Mouse (Mus musculus) c-Kit-positive CD71-negative TER-119-negative erythroid progenitor cells, embryonic 14.5 days (primary cell): ENCODE data around the gene Tmpo.
A peak's percentile ranks its signal among the peaks of the same experiment; 100 is the strongest.

ENCODE experiments used
- DNase-seq: peaks from one replicate; pipeline ENCODE4 v3.0.0-alpha.2; 2013; ENCODE audit warnings: low read depth

Gene Tmpo

GRCm38 (mm10) chr10:91180761-91181460, at the start of gene Tmpo:
Gene Tmpo (minus strand): TSS chr10:91181315.
- DNase-seq: no peak

GRCm38 (mm10) chr10:91230400-91230799, 49.3 kb upstream of the Tmpo start:
- DNase-seq: no peak

- DNase-seq: no peak
Observed at GRCm38 (mm10) chr10:91229518-91229961, 48.4 kb upstream of the Tmpo start.

- no peak for DNase-seq
Observed at GRCm38 (mm10) chr10:91228924-91229517, 47.9 kb upstream of the Tmpo start.

- DNase-seq: no peak
Observed at GRCm38 (mm10) chr10:91227034-91227433, 45.9 kb upstream of the Tmpo start.

GRCm38 (mm10) chr10:91222398-91223236, 41.5 kb upstream of the Tmpo start:
- no peak for DNase-seq

- DNase-seq: no peak
Observed at GRCm38 (mm10) chr10:91208899-91209667, 28.0 kb upstream of the Tmpo start.

GRCm38 (mm10) chr10:91208461-91208860, 27.3 kb upstream of the Tmpo start:
- no peak for DNase-seq

- DNase-seq: no peak
Observed at GRCm38 (mm10) chr10:91207275-91207674, 26.2 kb upstream of the Tmpo start.

- DNase-seq: no peak
Observed at GRCm38 (mm10) chr10:91205632-91206031, 24.5 kb upstream of the Tmpo start.

- no peak for DNase-seq
Observed at GRCm38 (mm10) chr10:91200581-91200980, 19.5 kb upstream of the Tmpo start.

- no peak for DNase-seq
Observed at GRCm38 (mm10) chr10:91199238-91199780, 18.2 kb upstream of the Tmpo start.

GRCm38 (mm10) chr10:91197704-91198103, 16.6 kb upstream of the Tmpo start:
- DNase-seq: no peak

- no peak for DNase-seq
Observed at GRCm38 (mm10) chr10:91196778-91197177, 15.7 kb upstream of the Tmpo start.

GRCm38 (mm10) chr10:91195680-91196079, 14.6 kb upstream of the Tmpo start:
- DNase-seq: no peak

GRCm38 (mm10) chr10:91195091-91195490, 14.0 kb upstream of the Tmpo start:
- no peak for DNase-seq

GRCm38 (mm10) chr10:91191851-91192250, 10.7 kb upstream of the Tmpo start:
- no peak for DNase-seq

- no peak for DNase-seq
Observed at GRCm38 (mm10) chr10:91189476-91189875, 8.4 kb upstream of the Tmpo start.

- no peak for DNase-seq
Observed at GRCm38 (mm10) chr10:91188684-91189287, 7.7 kb upstream of the Tmpo start.

GRCm38 (mm10) chr10:91187872-91188271, 6.8 kb upstream of the Tmpo start:
- DNase-seq: peak; percentile 71

GRCm38 (mm10) chr10:91187349-91187748, 6.2 kb upstream of the Tmpo start:
- DNase-seq: no peak
